Mouse (Mus musculus): ENCODE results near the gene Klrd1. TPM values are rescaled to one million over a fixed set of nuclear protein-coding genes. Genes with fewer than 3 reads are reported as not detected.
"Not testable (repeated sequence)": the region's sequence is repeated elsewhere in the genome, so short reads cannot be mapped to it uniquely, and the experiment has no call there.

Klrd1 gene
- polyA plus RNA-seq, 1 experiment = 2.5 TPM

- Histone ChIP-seq H3K36me3 (ENCODE audit: control insufficient read depth, insufficient read depth, low read length) (no peaks in the 10 kb centered on the region), H3K4me3 (ENCODE audit: extremely low read depth, insufficient read depth, insufficient read length) (no peak overlapping the region), H3K27ac (ENCODE audit: insufficient read depth, low read length) (no peak overlapping the region), H3K4me1 (ENCODE audit: control insufficient read depth, insufficient read depth, insufficient read length) (peaks cover 4% of the 10 kb centered on the region; the same call in 1 of the 2 replicates), H3K27me3 (ENCODE audit: control insufficient read depth, insufficient read depth, low read length) (no peaks in the 10 kb centered on the region)
- WGBS = 67% methylated on average over 4 of the region's 4 CpGs
- peak; percentile 14 to 21 for DNase-seq (ENCODE audit: low read depth in 1 of 2, low spot score in 2 of 2)
- no peak for TF ChIP-seq CTCF (IDR thresholded peaks at IDR 0.05; ENCODE audit: extremely low read depth, insufficient read depth, insufficient read length, insufficient replicate concordance)
- no peak for TF ChIP-seq POLR2A (IDR thresholded peaks at IDR 0.05; ENCODE audit: low read depth, low read length)
These were observed 10.3 kb upstream of the Klrd1 start for GRCm38 (mm10) chr6:129581274-129581673.

GRCm38 (mm10) chr6:129581896-129582295, 9.7 kb upstream of the Klrd1 start:
- H3K4me3 ChIP-seq (ENCODE audit: extremely low read depth, insufficient read depth, insufficient read length) = no peak overlapping the region
- no peaks in the 10 kb centered on the region for H3K27me3 ChIP-seq (ENCODE audit: control insufficient read depth, insufficient read depth, low read length)
- peak overlapping the region; percentile 33; the same call in 1 of the 2 replicates for H3K27ac ChIP-seq (ENCODE audit: insufficient read depth, low read length)
- WGBS = 42% methylated on average over 4 of the region's 4 CpGs
- H3K4me1 ChIP-seq (ENCODE audit: control insufficient read depth, insufficient read depth, insufficient read length) = peaks cover 4% of the 10 kb centered on the region; the same call in 1 of the 2 replicates
- DNase-seq (ENCODE audit: low read depth in 1 of 2, low spot score in 2 of 2) = no peak
- TF ChIP-seq POLR2A (IDR thresholded peaks at IDR 0.05; ENCODE audit: low read depth, low read length) (no peak), CTCF (IDR thresholded peaks at IDR 0.05; ENCODE audit: extremely low read depth, insufficient read depth, insufficient read length, insufficient replicate concordance) (no peak)
- H3K36me3 ChIP-seq (ENCODE audit: control insufficient read depth, insufficient read depth, low read length) = no peaks in the 10 kb centered on the region

- Histone ChIP-seq H3K27me3 (ENCODE audit: control insufficient read depth, insufficient read depth, low read length) (no peaks in the 10 kb centered on the region), H3K36me3 (ENCODE audit: control insufficient read depth, insufficient read depth, low read length) (no peaks in the 10 kb centered on the region), H3K4me3 (ENCODE audit: extremely low read depth, insufficient read depth, insufficient read length) (no peak overlapping the region), H3K27ac (ENCODE audit: insufficient read depth, low read length) (peak overlapping the region; percentile 72), H3K4me1 (ENCODE audit: control insufficient read depth, insufficient read depth, insufficient read length) (peaks cover 4% of the 10 kb centered on the region; the same call in 1 of the 2 replicates)
- 58% methylated on average over 3 of the region's 3 CpGs for WGBS
- TF ChIP-seq CTCF (IDR thresholded peaks at IDR 0.05; ENCODE audit: extremely low read depth, insufficient read depth, insufficient read length, insufficient replicate concordance) = no peak
- no peak for TF ChIP-seq POLR2A (IDR thresholded peaks at IDR 0.05; ENCODE audit: low read depth, low read length)
- DNase-seq (ENCODE audit: low read depth in 1 of 2, low spot score in 2 of 2) = no peak
These were observed 8.6 kb upstream of the Klrd1 start for GRCm38 (mm10) chr6:129583014-129583413.

- Histone ChIP-seq H3K4me1 (ENCODE audit: control insufficient read depth, insufficient read depth, insufficient read length) (peaks cover 3% of the 10 kb centered on the region), H3K27ac (ENCODE audit: insufficient read depth, low read length) (peak overlapping the region; percentile 59; the same call in 1 of the 2 replicates), H3K4me3 (ENCODE audit: extremely low read depth, insufficient read depth, insufficient read length) (no peak overlapping the region), H3K36me3 (ENCODE audit: control insufficient read depth, insufficient read depth, low read length) (no peaks in the 10 kb centered on the region), H3K27me3 (ENCODE audit: control insufficient read depth, insufficient read depth, low read length) (no peaks in the 10 kb centered on the region)
- peak; percentile 15 to 36 for DNase-seq (ENCODE audit: low read depth in 1 of 2, low spot score in 2 of 2)
- TF ChIP-seq CTCF (IDR thresholded peaks at IDR 0.05; ENCODE audit: extremely low read depth, insufficient read depth, insufficient read length, insufficient replicate concordance) = no peak
- TF ChIP-seq POLR2A (IDR thresholded peaks at IDR 0.05; ENCODE audit: low read depth, low read length) = no peak
These were observed 16.8 kb downstream of the Klrd1 start for GRCm38 (mm10) chr6:129608372-129608771.

- WGBS = 67% methylated on average over 4 of the region's 4 CpGs
These were observed 32.2 kb downstream of the Klrd1 start, which contains the start of gene Klrk1 for GRCm38 (mm10) chr6:129623735-129624134. TSS of gene Klrk1 (minus strand) at chr6:129623864.

GRCm38 (mm10) chr6:129631046-129631445, 39.5 kb downstream of the Klrd1 start:
- H3K27ac ChIP-seq (ENCODE audit: insufficient read depth, low read length); H3K27me3 ChIP-seq (ENCODE audit: control insufficient read depth, insufficient read depth, low read length); H3K4me1 ChIP-seq (ENCODE audit: control insufficient read depth, insufficient read depth, insufficient read length); H3K36me3 ChIP-seq (ENCODE audit: control insufficient read depth, insufficient read depth, low read length); DNase-seq (ENCODE audit: low read depth in 1 of 2, low spot score in 2 of 2); H3K4me3 ChIP-seq (ENCODE audit: extremely low read depth, insufficient read depth, insufficient read length): not testable (repeated sequence)
- WGBS = 35% methylated on average over 2 of the region's 2 CpGs

More at GRCm38 (mm10) chr6:129623735-129624134, 32.2 kb downstream of the Klrd1 start, which contains the start of gene Klrk1:
- no peak for DNase-seq (ENCODE audit: low read depth in 1 of 2, low spot score in 2 of 2)
- no peaks in the 10 kb centered on the region for H3K27me3 ChIP-seq (ENCODE audit: control insufficient read depth, insufficient read depth, low read length)
- H3K4me1 ChIP-seq (ENCODE audit: control insufficient read depth, insufficient read depth, insufficient read length) = no peaks in the 10 kb centered on the region
- H3K27ac ChIP-seq (ENCODE audit: insufficient read depth, low read length) = no peak within 1 kb of the TSS
- no peak for TF ChIP-seq POLR2A (IDR thresholded peaks at IDR 0.05; ENCODE audit: low read depth, low read length)
- TF ChIP-seq CTCF (IDR thresholded peaks at IDR 0.05; ENCODE audit: extremely low read depth, insufficient read depth, insufficient read length, insufficient replicate concordance) = no peak
- H3K36me3 ChIP-seq (ENCODE audit: control insufficient read depth, insufficient read depth, low read length) = no peaks in the 10 kb centered on the region
- no peak within 1 kb of the TSS for H3K4me3 ChIP-seq (ENCODE audit: extremely low read depth, insufficient read depth, insufficient read length)

DNA sequence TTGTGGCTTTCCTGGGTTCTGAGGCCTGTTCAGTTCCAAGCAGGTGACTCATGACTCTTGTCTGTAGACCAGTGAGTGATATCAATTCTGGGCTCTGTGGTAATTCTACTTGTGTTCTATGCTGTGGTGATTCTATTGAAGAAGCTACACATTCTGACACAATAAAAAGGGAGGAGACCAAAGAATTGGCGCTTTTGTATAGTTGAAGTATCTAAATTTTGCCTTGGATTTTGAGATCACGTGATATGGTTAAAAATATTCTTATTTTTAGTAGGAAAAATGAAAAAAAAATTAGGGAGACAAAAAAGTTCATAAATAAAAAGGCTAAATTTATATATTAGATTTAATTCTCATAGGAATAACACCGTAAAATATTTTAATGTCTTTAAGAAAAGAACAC, 51.7 kb downstream of the Klrd1 start, which contains the start of gene Klrc3:
Klrc3 (minus strand) TSS at position 101 of the 400 bp plus-strand sequence.
- not testable (repeated sequence) for H3K27ac ChIP-seq (ENCODE audit: insufficient read depth, low read length); DNase-seq (ENCODE audit: low read depth in 1 of 2, low spot score in 2 of 2); H3K4me3 ChIP-seq (ENCODE audit: extremely low read depth, insufficient read depth, insufficient read length); H3K36me3 ChIP-seq (ENCODE audit: control insufficient read depth, insufficient read depth, low read length); H3K27me3 ChIP-seq (ENCODE audit: control insufficient read depth, insufficient read depth, low read length); H3K4me1 ChIP-seq (ENCODE audit: control insufficient read depth, insufficient read depth, insufficient read length)
- WGBS = 86% methylated on average over 3 of the region's 3 CpGs

DNA sequence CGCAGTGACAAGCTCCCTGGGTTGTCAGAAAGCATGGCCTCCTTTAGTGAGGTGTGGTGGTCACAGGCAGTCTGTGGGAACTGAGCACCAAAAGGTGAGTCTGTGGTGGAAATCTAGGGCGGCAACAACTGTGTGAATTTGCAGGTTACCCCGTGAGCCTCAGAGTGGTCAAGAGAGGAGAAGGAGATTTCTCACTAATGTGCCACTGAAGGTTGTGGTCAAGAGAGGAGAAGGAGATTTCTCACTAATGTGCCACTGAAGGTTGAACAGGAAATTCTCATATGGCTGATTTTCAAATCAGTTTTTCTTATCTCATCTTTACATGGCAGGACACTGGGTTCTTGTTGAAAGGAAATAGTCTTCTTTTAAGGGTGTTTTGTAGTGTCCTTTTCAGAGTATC, 52.5 kb downstream of the Klrd1 start:
- not testable (repeated sequence) for H3K27ac ChIP-seq (ENCODE audit: insufficient read depth, low read length); H3K4me3 ChIP-seq (ENCODE audit: extremely low read depth, insufficient read depth, insufficient read length); H3K4me1 ChIP-seq (ENCODE audit: control insufficient read depth, insufficient read depth, insufficient read length); H3K36me3 ChIP-seq (ENCODE audit: control insufficient read depth, insufficient read depth, low read length); H3K27me3 ChIP-seq (ENCODE audit: control insufficient read depth, insufficient read depth, low read length); DNase-seq (ENCODE audit: low read depth in 1 of 2, low spot score in 2 of 2)
- WGBS = 50% methylated on average over 1 of the region's 3 CpGs

Measured in spleen, adult 2 months (tissue).